In the genomic region with DNA sequence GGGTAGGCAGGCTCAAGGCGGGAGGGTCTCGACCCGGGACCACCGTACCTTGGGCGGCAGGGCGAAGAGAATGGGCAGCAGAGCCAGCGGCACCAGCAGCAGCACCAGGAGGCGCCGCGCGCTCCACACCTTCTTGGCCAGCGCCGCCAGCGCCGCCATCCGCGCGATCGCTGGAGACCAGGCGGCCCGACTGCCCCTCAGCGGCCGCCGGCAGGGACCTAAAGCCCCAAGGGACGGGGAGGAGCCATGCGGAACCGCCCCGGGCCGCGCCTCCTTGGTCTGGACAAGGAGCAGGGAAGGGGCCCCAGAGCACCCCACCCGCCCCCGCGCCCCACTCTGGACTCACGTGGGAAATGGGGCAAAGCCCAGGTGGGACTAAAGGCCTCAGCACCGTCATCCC, we compare ENCODE assay signal across 8 mouse cellular contexts. TPM values are rescaled to one million over a fixed set of nuclear protein-coding genes. Genes with fewer than 3 reads are reported as not detected.
DNase-seq lines count a peak whose midpoint lies in the region; ATAC-seq and TF ChIP-seq lines count a peak whose summit lies in the region.
"Had no signal": no experiment of that assay in that cellular context is flagged by ENCODE, and none has a peak within 500 bp of the region (broad histone marks: within the 10 kb centered on the region; RNA-seq: fewer than 3 reads in every experiment).

Gene Slc13a3 (minus strand): TSS at position 228 of the 400 bp plus-strand sequence.

- no peak for TF ChIP-seq CTCF in lung, adult 2 months (IDR thresholded peaks at IDR 0.05; ENCODE audit: insufficient read depth, low read length)
- TF ChIP-seq CTCF in forebrain, postnatal 0 days (IDR thresholded peaks at IDR 0.05; ENCODE audit: low read depth): no peak

- ATAC-seq in lung, embryonic 16.5 days (ENCODE audit: low read depth): peak; percentile 46; the same call in 1 of the 2 replicates
- ATAC-seq in forebrain, postnatal 0 days: no peak

- no peak for DNase-seq in lung, adult 2 months
- no peak for DNase-seq in forebrain, postnatal 0 days
- DNase-seq in kidney, postnatal 36 days: peak; percentile 63 to 78
- DNase-seq in midbrain, embryonic 10.5 days (ENCODE audit: low spot score): peak; percentile 50
- DNase-seq in gastrocnemius, postnatal 25 days: no peak
- DNase-seq in ovary, postnatal 10 days (ENCODE audit: low spot score): no peak

- WGBS in lung, embryonic 16.5 days: 3% methylated on average over 35 of the region's 35 CpGs
- WGBS in lung, adult 2 months: 2% methylated on average over 28 of the region's 35 CpGs
- WGBS in forebrain, postnatal 0 days: 1% methylated on average over 35 of the region's 35 CpGs
- 1% methylated on average over 35 of the region's 35 CpGs for WGBS in midbrain, embryonic 10.5 days

- H3K27me3 ChIP-seq in lung, embryonic 16.5 days (ENCODE audit: control insufficient read depth, insufficient read depth, low read depth, low read length): peaks cover 18% of the 10 kb centered on the region
- H3K27me3 ChIP-seq in forebrain, postnatal 0 days (ENCODE audit: insufficient read depth, low read length): no peaks in the 10 kb centered on the region
- H3K27me3 ChIP-seq in midbrain, embryonic 10.5 days (ENCODE audit: low read depth, poor library complexity, severe bottlenecking): peaks cover 52% of the 10 kb centered on the region

- no peaks in the 10 kb centered on the region for H3K36me3 ChIP-seq in lung, embryonic 16.5 days (ENCODE audit: control insufficient read depth, insufficient read depth, low read length)
- no peaks in the 10 kb centered on the region for H3K36me3 ChIP-seq in forebrain, postnatal 0 days (ENCODE audit: insufficient read depth)
- H3K36me3 ChIP-seq in midbrain, embryonic 10.5 days: no peaks in the 10 kb centered on the region

- H3K4me2 ChIP-seq in lung, embryonic 16.5 days (ENCODE audit: low read depth, low read length): peak within 1 kb of the TSS; percentile 39
- H3K4me2 ChIP-seq in forebrain, postnatal 0 days (ENCODE audit: low read depth): peak within 1 kb of the TSS; percentile 44

- no peak for TF ChIP-seq POLR2A in lung, adult 2 months (IDR thresholded peaks at IDR 0.05; ENCODE audit: borderline replicate concordance, extremely low read depth, low read depth, low read length)

- H3K9me3 ChIP-seq in lung, embryonic 16.5 days (ENCODE audit: control insufficient read depth, low read length): no peaks in the 10 kb centered on the region
- H3K9me3 ChIP-seq in forebrain, postnatal 0 days (ENCODE audit: low read length): no peaks in the 10 kb centered on the region
- no peaks in the 10 kb centered on the region for H3K9me3 ChIP-seq in midbrain, embryonic 10.5 days (replicated peaks)

- peak within 1 kb of the TSS; percentile 19 for H3K4me3 ChIP-seq in lung, embryonic 16.5 days (ENCODE audit: low read length)
- no peak within 1 kb of the TSS for H3K4me3 ChIP-seq in lung, adult 2 months (replicated peaks; ENCODE audit: extremely low read depth, low read depth, low read length)
- H3K4me3 ChIP-seq in forebrain, postnatal 0 days (ENCODE audit: low read depth, low read length): peak within 1 kb of the TSS; percentile 19
- H3K4me3 ChIP-seq in midbrain, embryonic 10.5 days: peak within 1 kb of the TSS; percentile 51

- peaks cover 3% of the 10 kb centered on the region; the same call in 1 of the 2 replicates for H3K4me1 ChIP-seq in lung, embryonic 16.5 days (replicated peaks; ENCODE audit: control insufficient read depth, insufficient read depth, low read length)
- H3K4me1 ChIP-seq in lung, adult 2 months (ENCODE audit: control insufficient read depth, insufficient read depth, low read length): no peaks in the 10 kb centered on the region
- H3K4me1 ChIP-seq in forebrain, postnatal 0 days (ENCODE audit: insufficient read depth): no peaks in the 10 kb centered on the region
- peaks cover 49% of the 10 kb centered on the region for H3K4me1 ChIP-seq in midbrain, embryonic 10.5 days

- H3K27ac ChIP-seq in lung, embryonic 16.5 days (ENCODE audit: low read length): no peak within 1 kb of the TSS
- no peak within 1 kb of the TSS for H3K27ac ChIP-seq in forebrain, postnatal 0 days (ENCODE audit: low read depth, low read length)
- H3K27ac ChIP-seq in midbrain, embryonic 10.5 days (replicated peaks): peak within 1 kb of the TSS; percentile 74

- peak within 1 kb of the TSS; percentile 13; the same call in 1 of the 2 replicates for H3K9ac ChIP-seq in lung, embryonic 16.5 days (ENCODE audit: low read length)
- peak within 1 kb of the TSS; percentile 22; the same call in 1 of the 2 replicates for H3K9ac ChIP-seq in forebrain, postnatal 0 days

RNA-seq across cellular contexts. Expression of gene Slc13a3, which starts in this region (rescaled TPM):
- 0.57 and 0.80 TPM in 2 replicates for polyA plus RNA-seq in lung, embryonic 16.5 days (2015; fragmentation: Nextera tagmentation; extraction: Ambion mirVana)
- polyA plus RNA-seq in lung, adult 2 months (2012; rRNA removed): 3.1 and 3.4 TPM in 2 replicates
- 12.7 and 24.3 TPM in 2 replicates for total RNA-seq in forebrain, postnatal 0 days (2014; rRNA removed)
- 14.4 and 18.0 TPM in 2 replicates for polyA plus RNA-seq in forebrain, postnatal 0 days (2015; fragmentation: Nextera tagmentation; extraction: Ambion mirVana)
- polyA plus RNA-seq in midbrain, embryonic 10.5 days (2016; fragmentation: Nextera tagmentation; extraction: Ambion mirVana): 0.48 and 1.3 TPM in 2 replicates
- under 1 TPM; 0.11 to 0.18 TPM for total RNA-seq in gastrocnemius, postnatal 25 days (2021)
- total RNA-seq: neutrophil, adult 5-6 weeks had no signal

Comparison
In these comparisons a context has a peak if more than half of its experiments do, and no peak if none do; other contexts are left out.
1. RNA of gene Slc13a3 (total RNA-seq): 12.7 to 24.3 TPM in forebrain, postnatal 0 days; 0.11 to 0.18 TPM in gastrocnemius, postnatal 25 days; every median in the first group is over 10 times any median in the second.
2. Peak in ATAC-seq, H3K4me3 ChIP-seq, H3K9ac ChIP-seq and H3K4me2 ChIP-seq in lung, embryonic 16.5 days; RNA of the gene not detected or under 1 TPM.
3. DNase-seq: peak in kidney, postnatal 36 days (2 of 2) and midbrain, embryonic 10.5 days (single experiment); none in lung, adult 2 months (single experiment), forebrain, postnatal 0 days (single experiment), gastrocnemius, postnatal 25 days (single experiment) and ovary, postnatal 10 days (single experiment).